Mouse (Mus musculus) myocyte (in vitro differentiated cells): Measurements from ENCODE around the gene Aagab. TPM values are rescaled to one million over a fixed set of nuclear protein-coding genes. Genes with fewer than 3 reads are reported as not detected.

Experiments
- H3K27me3 ChIP-seq: one replicate; pipeline ENCODE4 v1.6.1; 2011; ENCODE audit not compliant: control insufficient read depth, insufficient read depth, insufficient read length
- H3K36me3 ChIP-seq: one replicate; pipeline ENCODE4 v1.6.1; 2011; ENCODE audit not compliant: control insufficient read depth, insufficient read depth
- H3K4me2 ChIP-seq: one replicate; pipeline ENCODE4 v1.6.1; 2011; ENCODE audit warnings: low read depth, control low read depth
- H3K4me3 ChIP-seq: one replicate; pipeline ENCODE4 v1.5.1; 2011; ENCODE audit warnings: mild to moderate bottlenecking, control low read depth, moderate library complexity
- H3K79me2 ChIP-seq: one replicate; pipeline ENCODE4 v1.6.1; 2011; ENCODE audit not compliant: control insufficient read depth, insufficient read depth
- H3ac ChIP-seq: one replicate; pipeline ENCODE4 v1.6.1; 2011; ENCODE audit not compliant: control insufficient read depth, insufficient read length
- CEBPB ChIP-seq: IDR thresholded peaks from 2 replicates; pipeline ENCODE4 v1.6.1; 2011; ENCODE audit warnings: mild to moderate bottlenecking, moderate library complexity; ENCODE audit not compliant: poor library complexity, insufficient read depth, severe bottlenecking
- E2F4 ChIP-seq: IDR thresholded peaks from one replicate; pipeline ENCODE4 v1.6.1; 2011; ENCODE audit warnings: mild to moderate bottlenecking, control low read depth, moderate library complexity; ENCODE audit not compliant: insufficient read depth
- MAX ChIP-seq: IDR thresholded peaks from one replicate; pipeline ENCODE4 v1.6.1; 2011; ENCODE audit warnings: low read depth, mild to moderate bottlenecking, control low read depth
- MYOD1 ChIP-seq, 3 experiments: IDR thresholded peaks; one replicate each; pipeline ENCODE4 v1.6.1; 2011; ENCODE audit warnings: control low read depth in 2 of 3, low read depth in 2 of 3, mild to moderate bottlenecking in 2 of 3, moderate library complexity in 1 of 3; ENCODE audit not compliant: insufficient read length in 2 of 3, control insufficient read depth in 1 of 3
- MYOG ChIP-seq, 3 experiments: IDR thresholded peaks; one replicate each; pipeline ENCODE4 v1.6.1; 2011; ENCODE audit warnings: control low read depth in 2 of 3, low read depth in 2 of 3, mild to moderate bottlenecking in 2 of 3; ENCODE audit not compliant: insufficient read length in 2 of 3, control insufficient read depth in 1 of 3, insufficient read depth in 1 of 3
- POLR2A ChIP-seq: IDR thresholded peaks from one replicate; pipeline ENCODE4 v1.6.1; 2011; ENCODE audit warnings: low read depth, mild to moderate bottlenecking, control low read depth, moderate library complexity; ENCODE audit not compliant: insufficient read length
- POLR2AphosphoS2 ChIP-seq: IDR thresholded peaks from one replicate; pipeline ENCODE4 v1.6.1; 2011; ENCODE audit warnings: low read depth, control low read depth; ENCODE audit not compliant: insufficient read length
- REST ChIP-seq: IDR thresholded peaks from one replicate; pipeline ENCODE4 v1.6.1; 2011; ENCODE audit warnings: mild to moderate bottlenecking, control low read depth, moderate library complexity; ENCODE audit not compliant: insufficient read depth, insufficient read length
- SRF ChIP-seq: IDR thresholded peaks from one replicate; pipeline ENCODE4 v1.6.1; 2011; ENCODE audit warnings: low read depth; ENCODE audit not compliant: control insufficient read depth, insufficient read length
- TCF12 ChIP-seq: IDR thresholded peaks from one replicate; pipeline ENCODE4 v1.6.1; 2011; ENCODE audit warnings: mild to moderate bottlenecking, control low read depth; ENCODE audit not compliant: poor library complexity, insufficient read depth, severe bottlenecking
- TCF3 ChIP-seq: IDR thresholded peaks from one replicate; pipeline ENCODE4 v1.6.1; 2011; ENCODE audit warnings: low read depth, control low read depth; ENCODE audit not compliant: insufficient read length
- USF1 ChIP-seq: IDR thresholded peaks from one replicate; pipeline ENCODE4 v1.6.1; 2011; ENCODE audit warnings: low read depth, mild to moderate bottlenecking, control low read depth, moderate library complexity
- polyA plus RNA-seq: library from polyadenylated mRNA; unstranded; fragments of >200 nt; fragmentation: generic; extraction: Trizol; gene quantifications from one replicate; pipeline ENCODE4 v1.2.1, GENCODE M21; 2012; ENCODE audit warnings: missing spikeins

Gene Aagab
- polyA plus RNA-seq, 1 experiment, result 10.4 TPM

DNA sequence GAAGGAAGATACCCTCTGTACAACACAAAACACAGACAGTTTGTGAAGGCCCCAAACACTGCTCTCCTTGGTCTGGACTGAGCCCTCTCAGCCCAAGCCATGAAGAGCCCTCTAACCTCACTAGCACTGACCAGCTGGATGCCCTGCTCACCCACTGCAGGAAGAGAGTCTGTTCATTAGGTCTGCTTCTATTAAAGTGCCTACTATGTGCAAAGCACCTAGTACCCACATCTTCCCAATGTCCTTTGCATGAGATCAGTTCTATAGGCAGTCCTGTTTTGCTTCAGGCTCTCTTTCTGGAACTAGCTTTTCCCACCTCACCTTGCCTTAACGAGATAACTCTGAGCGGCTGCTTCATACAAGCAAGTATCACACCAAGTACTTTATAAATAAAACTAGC is 80.5 kb downstream of the Aagab start:
- peaks cover 9% of the 10 kb centered on the region for H3K79me2 ChIP-seq
- no peaks in the 10 kb centered on the region for H3K27me3 ChIP-seq
- no peak overlapping the region for H3K4me2 ChIP-seq
- no peak overlapping the region for H3K4me3 ChIP-seq
- TF ChIP-seq POLR2A (no peak), TCF12 (no peak)
- no peaks in the 10 kb centered on the region for H3K36me3 ChIP-seq
- no peak overlapping the region for H3ac ChIP-seq

GRCm38 (mm10) chr9:63684277-63684676 is 81.8 kb downstream of the Aagab start:
- no peak overlapping the region for H3K4me3 ChIP-seq
- no peaks in the 10 kb centered on the region for H3K27me3 ChIP-seq
- no peak for TF ChIP-seq POLR2A
- no peak for TF ChIP-seq MYOD1 (IDR thresholded peaks at IDR 0.05; ENCODE audit: control insufficient read depth in 1 of 3, insufficient read length in 2 of 3, low read depth in 2 of 3)
- TF ChIP-seq CEBPB, result no peak
- no peak for TF ChIP-seq REST
- H3ac ChIP-seq, result no peak overlapping the region
- no peak overlapping the region for H3K4me2 ChIP-seq
- no peaks in the 10 kb centered on the region for H3K36me3 ChIP-seq
- peaks cover 9% of the 10 kb centered on the region for H3K79me2 ChIP-seq

GRCm38 (mm10) chr9:63685352-63685751 is 82.9 kb downstream of the Aagab start:
- Histone ChIP-seq H3K79me2 (peaks cover 9% of the 10 kb centered on the region), H3K4me3 (no peak overlapping the region), H3K36me3 (no peaks in the 10 kb centered on the region), H3ac (no peak overlapping the region), H3K4me2 (no peak overlapping the region), H3K27me3 (no peaks in the 10 kb centered on the region)
- TF ChIP-seq POLR2A, result no peak
- TF ChIP-seq MYOD1 (IDR thresholded peaks at IDR 0.05; ENCODE audit: control insufficient read depth in 1 of 3, insufficient read length in 2 of 3, low read depth in 2 of 3), result no peak
- TF ChIP-seq REST, result no peak
- no peak for TF ChIP-seq MYOG (IDR thresholded peaks at IDR 0.05; ENCODE audit: control insufficient read depth in 1 of 3, insufficient read depth in 1 of 3, insufficient read length in 2 of 3, low read depth in 2 of 3)
- TF ChIP-seq USF1, result no peak
- TF ChIP-seq TCF12, result no peak
- TF ChIP-seq SRF, result no peak
- TF ChIP-seq E2F4, result no peak
- TF ChIP-seq TCF3, result no peak
- TF ChIP-seq CEBPB, result no peak
- TF ChIP-seq POLR2AphosphoS2, result no peak
- no peak for TF ChIP-seq MAX

DNA sequence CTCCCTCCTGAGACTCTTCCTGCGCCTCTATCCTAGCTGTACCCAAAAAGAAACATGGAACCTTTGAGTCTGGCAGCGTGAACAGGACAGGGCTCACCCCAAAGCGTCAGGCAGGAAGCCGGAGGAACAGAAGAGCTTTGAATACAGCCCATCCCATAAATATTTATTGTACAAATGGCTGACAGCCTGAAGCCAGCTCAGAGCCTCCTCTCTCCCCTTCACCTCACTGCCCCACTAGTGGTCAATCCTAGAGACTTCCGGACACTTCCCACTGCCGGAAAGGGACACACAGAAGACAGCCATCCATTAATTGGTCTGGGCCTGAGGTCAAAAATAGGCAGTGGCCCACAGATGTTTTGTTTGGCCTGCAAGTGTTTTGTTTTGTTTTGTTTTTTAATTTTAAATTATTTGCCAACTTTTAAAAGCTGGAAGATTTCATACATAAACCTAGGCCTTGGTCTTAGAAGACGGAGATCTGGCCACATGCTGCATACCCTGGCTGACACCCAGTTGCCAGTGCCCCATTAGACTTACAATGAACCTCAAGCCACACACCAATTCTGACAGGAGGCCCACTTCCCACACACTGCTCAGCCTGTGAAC is 85.1 kb downstream of the Aagab start:
- no peaks in the 10 kb centered on the region for H3K36me3 ChIP-seq
- H3K4me3 ChIP-seq, result no peak overlapping the region
- no peak for TF ChIP-seq USF1
- TF ChIP-seq MYOG (IDR thresholded peaks at IDR 0.05; ENCODE audit: control insufficient read depth in 1 of 3, insufficient read depth in 1 of 3, insufficient read length in 2 of 3, low read depth in 2 of 3), result no peak
- no peak for TF ChIP-seq TCF3
- TF ChIP-seq TCF12, result no peak
- TF ChIP-seq E2F4, result no peak
- no peak for TF ChIP-seq MYOD1 (IDR thresholded peaks at IDR 0.05; ENCODE audit: control insufficient read depth in 1 of 3, insufficient read length in 2 of 3, low read depth in 2 of 3)
- TF ChIP-seq MAX, result no peak
- no peak for TF ChIP-seq REST
- TF ChIP-seq POLR2AphosphoS2, result no peak
- TF ChIP-seq POLR2A, result no peak
- no peak for TF ChIP-seq CEBPB
- no peak for TF ChIP-seq SRF
- peaks cover 5% of the 10 kb centered on the region for H3K79me2 ChIP-seq
- no peak overlapping the region for H3K4me2 ChIP-seq
- no peaks in the 10 kb centered on the region for H3K27me3 ChIP-seq
- no peak overlapping the region for H3ac ChIP-seq

DNA sequence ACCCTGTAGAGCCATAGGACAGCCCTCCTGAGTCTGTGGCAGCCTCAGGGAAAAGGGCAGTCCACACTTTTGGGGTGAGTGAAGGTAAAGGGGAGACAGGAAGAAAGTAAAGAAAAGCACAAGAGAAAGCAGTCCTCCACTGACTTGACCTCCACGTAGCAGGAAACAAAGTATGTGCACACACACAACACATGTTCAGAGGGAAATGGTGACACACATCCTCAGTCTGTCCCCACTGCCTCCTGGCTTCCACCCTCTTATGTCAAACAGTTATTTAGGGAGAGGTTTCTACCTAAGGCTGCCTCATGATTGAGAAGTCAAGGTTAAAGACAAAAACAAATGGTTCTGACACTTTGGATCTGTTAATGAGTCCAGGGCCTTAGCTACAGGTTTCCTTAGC is 88.1 kb downstream of the Aagab start:
- Histone ChIP-seq H3K4me3 (no peak overlapping the region), H3K36me3 (no peaks in the 10 kb centered on the region), H3K79me2 (peaks cover 17% of the 10 kb centered on the region), H3K27me3 (no peaks in the 10 kb centered on the region), H3K4me2 (no peak overlapping the region), H3ac (no peak overlapping the region)
- TF ChIP-seq REST (no peak), TCF12 (no peak), TCF3 (no peak), SRF (no peak), USF1 (no peak), CEBPB (no peak), E2F4 (no peak), MYOG (IDR thresholded peaks at IDR 0.05; ENCODE audit: control insufficient read depth in 1 of 3, insufficient read depth in 1 of 3, insufficient read length in 2 of 3, low read depth in 2 of 3) (no peak)
